Mouse (Mus musculus) stomach, embryonic 14.5 days (tissue): ENCODE data around the gene Hoxa5. TPM values are rescaled to one million over a fixed set of nuclear protein-coding genes. Genes with fewer than 3 reads are reported as not detected.
A peak's percentile ranks its signal among the peaks of the same experiment; 100 is the strongest.

Source experiments
- ATAC-seq: fragments of 200-750 bp; cut with Nextera tagmentation; 2 replicates; pipeline ENCODE4 v1.8.0; 2017; ENCODE audit warnings: low read depth, moderate TSS enrichment; ENCODE audit not compliant: insufficient number of reproducible peaks, insufficient read depth, low FRiP score
- H3K27ac ChIP-seq: fragments of 300-500 bp; sonication (generic); 2 replicates; pipeline ENCODE4 v1.5.1; 2014; ENCODE audit warnings: mild to moderate bottlenecking, low read length, moderate library complexity, mixed read lengths
- H3K27me3 ChIP-seq: fragments of 300-500 bp; sonication (generic); 2 replicates; pipeline ENCODE4 v1.6.1; 2014; ENCODE audit warnings: low read length, control low read depth, mixed read lengths; ENCODE audit not compliant: control insufficient read depth, insufficient read depth
- H3K36me3 ChIP-seq: fragments of 300-500 bp; sonication (generic); 2 replicates; pipeline ENCODE4 v1.6.1; 2014; ENCODE audit warnings: mild to moderate bottlenecking, control low read depth, low read length, moderate library complexity, mixed read lengths; ENCODE audit not compliant: control insufficient read depth, insufficient read depth
- H3K4me1 ChIP-seq: fragments of 300-500 bp; sonication (generic); 2 replicates; pipeline ENCODE4 v1.6.1; 2014; ENCODE audit warnings: low read length, control low read depth, mixed read lengths; ENCODE audit not compliant: control insufficient read depth, insufficient read depth
- H3K4me2 ChIP-seq: fragments of 300-500 bp; sonication (generic); replicated peaks from 2 replicates; pipeline ENCODE4 v1.6.1; 2014; ENCODE audit warnings: low read depth, low read length, control low read depth
- H3K4me3 ChIP-seq: fragments of 300-500 bp; sonication (generic); 2 replicates; pipeline ENCODE4 v1.5.1; 2014; ENCODE audit warnings: low read depth, low read length, control low read depth
- H3K9ac ChIP-seq: fragments of 300-500 bp; sonication (generic); replicated peaks from 2 replicates; pipeline ENCODE4 v1.6.1; 2014; ENCODE audit warnings: low read depth, mild to moderate bottlenecking, control low read depth, low read length, moderate library complexity, mixed read lengths
- H3K9me3 ChIP-seq: fragments of 300-500 bp; sonication (generic); 2 replicates; pipeline ENCODE4 v1.6.1; 2016; ENCODE audit warnings: low read depth, low read length, control low read depth; ENCODE audit not compliant: control insufficient read depth
- WGBS: fragments of 180-500 bp; shearing (Covaris S2); extraction: QIAGEN DNeasy Blood & Tissue Kit; methylation state at CpG from one replicate; pipeline ENCODE4 v1.1.7; 2014; 5-methylcytosine and 5-hydroxymethylcytosine counted together
- polyA plus RNA-seq: library from polyadenylated mRNA; unstranded; fragments of >200 nt; fragmentation: Nextera tagmentation; extraction: Ambion mirVana; gene quantifications from 2 replicates; pipeline ENCODE4 v1.2.1, GENCODE M21; 2014

Gene Hoxa5
- polyA plus RNA-seq, 1 experiment from 2014 or later: 24.4 TPM

- Histone ChIP-seq H3K4me2 (no peak within 1 kb of the TSS), H3K27ac (no peak within 1 kb of the TSS), H3K9me3 (no peaks in the 10 kb centered on the region), H3K36me3 (no peaks in the 10 kb centered on the region), H3K27me3 (peaks cover 70% of the 10 kb centered on the region), H3K4me3 (0 out of 2 replicates have a peak within 1 kb of the TSS, but pooled peaks have one; percentile 9), H3K4me1 (0 out of 2 replicates have a peak, but pooled peaks cover 3% of the 10 kb centered on the region), H3K9ac (no peak within 1 kb of the TSS)
- under 1% methylated on average over 24 of the region's 36 CpGs for WGBS
- no peak for ATAC-seq
These were observed 26.3 kb upstream of the Hoxa5 start, which contains the start of gene Hoxa9 for GRCm38 (mm10) chr6:52230516-52231165. Gene Hoxa9 (minus strand): TSS chr6:52231089.

GRCm38 (mm10) chr6:52229558-52230416 is 25.4 kb upstream of the Hoxa5 start:
- Histone ChIP-seq H3K9me3 (no peaks in the 10 kb centered on the region), H3K4me2 (no peak overlapping the region), H3K4me1 (0 out of 2 replicates have a peak, but pooled peaks cover 3% of the 10 kb centered on the region), H3K4me3 (no peak overlapping the region), H3K27me3 (peaks cover 69% of the 10 kb centered on the region), H3K27ac (no peak overlapping the region), H3K9ac (no peak overlapping the region), H3K36me3 (no peaks in the 10 kb centered on the region)
- ATAC-seq: no peak
- WGBS: 2% methylated on average over 44 of the region's 44 CpGs

- no peak for ATAC-seq
- no peaks in the 10 kb centered on the region for H3K36me3 ChIP-seq
- no peaks in the 10 kb centered on the region for H3K9me3 ChIP-seq
- H3K4me1 ChIP-seq: no peaks in the 10 kb centered on the region
- no peak overlapping the region for H3K27ac ChIP-seq
- 3% methylated on average over 38 of the region's 38 CpGs for WGBS
- peaks cover 59% of the 10 kb centered on the region for H3K27me3 ChIP-seq
- no peak overlapping the region for H3K4me2 ChIP-seq
- no peak overlapping the region for H3K4me3 ChIP-seq
- H3K9ac ChIP-seq: no peak overlapping the region
These were observed 24.4 kb upstream of the Hoxa5 start for GRCm38 (mm10) chr6:52228475-52229465.

GRCm38 (mm10) chr6:52227470-52228222 is 23.3 kb upstream of the Hoxa5 start:
- peaks cover 57% of the 10 kb centered on the region for H3K27me3 ChIP-seq
- H3K9me3 ChIP-seq: no peaks in the 10 kb centered on the region
- H3K4me1 ChIP-seq: no peaks in the 10 kb centered on the region
- no peak overlapping the region for H3K4me2 ChIP-seq
- no peak for ATAC-seq
- no peak overlapping the region for H3K9ac ChIP-seq
- H3K4me3 ChIP-seq: no peak overlapping the region
- H3K36me3 ChIP-seq: no peaks in the 10 kb centered on the region
- H3K27ac ChIP-seq: no peak overlapping the region
- whole genome bisulfite sequencing: 7% methylated on average over 11 of the region's 11 CpGs

- Histone ChIP-seq H3K4me1 (no peaks in the 10 kb centered on the region), H3K9me3 (no peaks in the 10 kb centered on the region), H3K27ac (no peak overlapping the region), H3K27me3 (peaks cover 57% of the 10 kb centered on the region), H3K9ac (no peak overlapping the region), H3K36me3 (no peaks in the 10 kb centered on the region), H3K4me3 (no peak overlapping the region), H3K4me2 (no peak overlapping the region; the same call in 1 of the 2 replicates)
- 6% methylated on average over 26 of the region's 26 CpGs for WGBS
- ATAC-seq: no peak
These were observed 22.3 kb upstream of the Hoxa5 start for GRCm38 (mm10) chr6:52226569-52227257.

- ATAC-seq: no peak
- H3K9me3 ChIP-seq: no peaks in the 10 kb centered on the region
- H3K9ac ChIP-seq: no peak overlapping the region
- 3% methylated on average over 69 of the region's 69 CpGs for WGBS
- H3K27ac ChIP-seq: no peak overlapping the region
- peaks cover 55% of the 10 kb centered on the region for H3K27me3 ChIP-seq
- no peaks in the 10 kb centered on the region for H3K36me3 ChIP-seq
- peak overlapping the region; percentile 21 for H3K4me2 ChIP-seq
- no peaks in the 10 kb centered on the region for H3K4me1 ChIP-seq
- H3K4me3 ChIP-seq: peak overlapping the region; percentile 18; the same call in 1 of the 2 replicates
These were observed 21.5 kb upstream of the Hoxa5 start for GRCm38 (mm10) chr6:52225612-52226568.
